Comparison of ENCODE assay signal across 15 mouse cellular contexts in genomic region chr2:60256751-60257150, GRCm38 (mm10).
"Had no signal": no experiment of that assay in that cellular context is flagged by ENCODE, and none has a peak within 500 bp of the region (broad histone marks: within the 10 kb centered on the region; RNA-seq: fewer than 3 reads in every experiment).

No protein-coding gene starts in this region.

- H3K9me3 ChIP-seq: neural tube, embryonic 15.5 days; stomach, embryonic 15.5 days had no signal

- H3K27ac ChIP-seq: neural tube, embryonic 15.5 days; stomach, embryonic 15.5 days; stomach, postnatal 0 days had no signal

- H3K27me3 ChIP-seq: neural tube, embryonic 15.5 days; stomach, embryonic 15.5 days had no signal

- H3K9ac ChIP-seq: neural tube, embryonic 15.5 days; stomach, embryonic 15.5 days had no signal

- H3K36me3 ChIP-seq: stomach, embryonic 15.5 days had no signal

- H3K4me1 ChIP-seq: neural tube, embryonic 15.5 days; stomach, embryonic 15.5 days had no signal

- H3K4me3 ChIP-seq: neural tube, embryonic 15.5 days; stomach, embryonic 15.5 days had no signal

- DNase-seq: retina, postnatal 1 day; right cerebral cortex, adult 18-20 months; right cerebral cortex, postnatal 14 days; right cerebral cortex, postnatal 25 days; right cerebral cortex, postnatal 4 days; spleen, adult 18-20 months; thymus, adult 18-20 months; thymus, adult 2 months; thymus, postnatal 14 days; thymus, postnatal 25 days; thymus, postnatal 36 days; thymus, postnatal 4 days had no signal

- H3K4me2 ChIP-seq: neural tube, embryonic 15.5 days; stomach, embryonic 15.5 days had no signal
